Mouse (Mus musculus) embryo, embryonic 10.5 days (tissue): ENCODE data around the gene Gtdc1.
"Not testable (repeated sequence)": the region's sequence is repeated elsewhere in the genome, so short reads cannot be mapped to it uniquely, and the experiment has no call there.

Source experiments
- DNase-seq: peaks from one replicate; pipeline ENCODE4 v3.0.0-alpha.2; 2015; ENCODE audit warnings: low spot score

Gtdc1 gene

GRCm38 (mm10) chr2:44763898-44764297, 163.6 kb downstream of the Gtdc1 start:
- no peak for DNase-seq

DNA sequence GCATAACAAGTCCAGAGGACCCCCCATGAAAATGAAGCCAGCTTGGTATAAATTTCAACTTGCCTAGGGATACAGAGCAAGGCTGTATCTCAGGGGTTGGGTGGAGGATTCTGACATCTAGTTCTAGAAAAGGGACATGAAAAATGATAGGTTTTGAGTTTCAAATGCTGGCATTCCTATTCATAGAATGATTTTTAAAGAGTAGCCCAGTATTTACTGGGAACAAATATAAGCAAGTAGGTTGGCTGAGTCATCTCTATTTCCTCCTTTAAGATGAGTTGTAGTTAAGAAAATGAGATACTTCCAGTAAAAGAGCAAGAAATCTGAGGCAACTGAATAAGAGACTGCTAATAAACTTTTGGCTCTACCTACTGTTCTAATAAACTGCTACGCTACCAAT, 190.8 kb downstream of the Gtdc1 start:
- DNase-seq = no peak

GRCm38 (mm10) chr2:44721461-44721860, 206.0 kb downstream of the Gtdc1 start:
- no peak for DNase-seq

DNA sequence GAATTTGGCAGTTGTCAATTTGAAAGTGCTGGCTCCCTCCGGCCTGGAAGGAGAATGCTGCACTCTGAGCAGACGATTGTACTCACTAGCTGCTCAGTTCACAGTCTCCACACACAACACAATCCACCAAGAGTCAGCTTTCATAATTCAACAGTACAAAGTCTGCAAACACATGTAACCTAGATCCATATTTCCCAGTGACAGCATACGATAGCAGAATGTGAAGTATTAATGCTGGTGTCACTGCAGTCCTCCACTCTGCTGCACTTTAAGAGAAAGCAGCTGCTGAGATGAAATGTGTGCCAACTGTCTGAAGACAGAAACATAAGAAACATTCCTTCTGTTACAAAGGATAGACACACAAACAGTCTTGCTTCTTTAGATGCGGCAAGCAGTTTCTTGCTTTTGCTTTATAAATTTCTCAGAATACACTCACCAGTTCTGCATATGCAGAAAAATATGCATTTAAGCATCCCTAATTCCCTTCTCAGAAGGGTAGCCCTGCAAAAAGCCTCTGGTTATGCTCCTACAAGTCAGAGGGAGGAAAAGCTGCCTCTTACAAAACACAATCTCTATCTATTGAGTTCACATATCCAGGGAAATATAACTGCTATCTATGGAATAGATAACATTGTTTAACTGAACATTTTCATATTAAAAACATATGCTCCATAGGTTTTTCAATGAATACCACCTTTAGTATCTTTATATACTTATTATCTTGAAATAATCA, 221.4 kb downstream of the Gtdc1 start:
- no peak for DNase-seq

GRCm38 (mm10) chr2:44700276-44700675, 227.2 kb downstream of the Gtdc1 start:
- DNase-seq = no peak

GRCm38 (mm10) chr2:44696441-44696840, 231.0 kb downstream of the Gtdc1 start:
- DNase-seq = no peak

DNA sequence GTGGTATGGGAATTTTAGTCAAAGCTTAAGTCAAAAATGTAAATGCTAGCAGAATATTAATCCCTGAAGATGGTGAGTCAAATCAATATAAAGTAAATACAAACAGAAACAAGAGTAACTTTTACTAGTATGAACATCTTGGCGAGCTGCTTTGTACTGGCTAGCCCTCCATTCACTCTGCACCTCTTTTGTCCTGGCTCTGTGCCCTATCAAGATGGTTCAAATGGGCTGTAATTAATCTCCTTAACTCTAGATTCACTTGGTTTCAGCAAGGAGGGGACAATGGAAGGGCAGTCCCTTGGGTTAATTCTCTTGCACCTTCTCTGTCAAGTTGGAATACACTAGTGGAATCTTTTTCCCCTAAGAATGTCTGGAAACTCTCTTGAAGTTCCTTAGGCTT, 233.6 kb downstream of the Gtdc1 start:
- peak; percentile 17 for DNase-seq

- DNase-seq = no peak
Measured at GRCm38 (mm10) chr2:44664049-44664448, 263.4 kb downstream of the Gtdc1 start.

DNA sequence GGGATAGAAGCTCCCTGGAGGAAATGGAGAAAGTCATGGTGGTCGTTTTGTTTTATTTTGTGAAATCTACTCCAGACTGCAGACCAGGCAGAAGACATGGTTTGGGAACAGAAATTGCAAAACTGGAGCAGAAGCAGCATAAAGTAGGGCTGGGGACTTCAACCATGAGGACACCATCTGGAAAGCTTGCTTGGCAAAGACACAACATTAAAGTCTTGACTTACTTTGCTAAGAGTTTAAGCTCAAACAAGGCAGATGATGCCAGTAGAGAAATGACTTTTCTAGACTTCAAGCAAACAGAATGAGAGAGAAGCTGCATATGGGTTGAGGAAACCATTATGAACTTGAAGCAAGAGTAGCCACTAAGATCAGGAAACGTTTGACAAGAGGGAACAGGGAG, 267.6 kb downstream of the Gtdc1 start:
- no peak for DNase-seq

DNA sequence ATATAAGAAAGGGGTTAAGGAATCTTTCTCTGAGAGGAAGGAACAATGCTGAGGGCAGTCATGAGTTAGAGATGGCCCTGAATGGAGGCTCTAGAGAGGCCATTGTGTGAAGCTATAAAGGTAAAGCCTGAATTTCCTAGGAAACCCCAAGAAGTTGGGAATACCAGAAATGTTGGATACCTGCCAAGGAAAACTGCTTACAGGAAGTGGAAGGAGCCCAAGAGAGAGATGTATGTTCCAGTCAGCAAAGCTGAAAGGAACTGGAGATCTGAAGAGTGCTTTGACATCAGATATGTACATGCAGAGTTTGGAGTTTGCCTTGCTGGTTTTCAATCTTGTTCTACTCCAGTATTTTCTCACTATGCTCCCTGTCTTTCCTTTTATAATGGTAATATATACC, 268.4 kb downstream of the Gtdc1 start:
- DNase-seq = no peak

DNA sequence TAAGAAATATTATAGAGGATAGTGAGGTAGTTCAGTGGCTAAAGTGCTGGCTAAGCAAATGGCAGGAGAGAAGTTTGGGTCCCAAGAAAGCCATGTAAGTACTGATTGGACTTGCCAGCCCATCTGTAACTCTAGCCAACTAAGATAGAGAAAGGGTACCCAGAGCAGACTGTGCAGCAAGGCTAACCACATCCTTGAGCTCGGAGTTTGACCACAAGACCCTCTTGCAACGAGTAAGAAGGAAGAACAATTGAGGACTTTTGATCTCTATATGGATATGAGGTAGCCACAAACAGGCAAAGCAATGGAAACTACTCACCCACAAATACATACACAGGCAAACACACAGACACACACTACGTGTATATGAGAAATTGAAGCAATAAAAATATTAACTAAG, 278.9 kb downstream of the Gtdc1 start:
- no peak for DNase-seq

- no peak for DNase-seq
Measured at GRCm38 (mm10) chr2:44646398-44646797, 281.1 kb downstream of the Gtdc1 start.

DNA sequence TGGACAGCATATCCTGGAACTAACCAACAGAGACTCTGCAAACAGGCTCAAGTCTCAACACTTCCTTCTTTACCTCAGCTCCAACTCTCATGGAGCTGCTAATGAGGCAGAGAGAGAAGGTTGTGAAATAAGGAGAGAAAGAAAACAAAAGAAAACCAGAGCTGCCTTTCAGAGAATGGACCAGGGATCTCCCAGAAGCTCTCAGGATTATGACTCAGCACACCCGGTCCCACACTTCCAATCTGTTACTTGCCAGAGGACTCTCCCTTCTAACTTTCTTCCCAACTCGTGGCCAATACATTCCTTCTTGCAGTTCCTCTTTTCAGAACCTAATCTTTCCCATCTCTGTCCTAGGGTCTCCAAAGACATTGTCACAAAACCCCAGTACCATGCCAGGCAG, 288.1 kb downstream of the Gtdc1 start:
- no peak for DNase-seq

GRCm38 (mm10) chr2:44638157-44638556, 289.3 kb downstream of the Gtdc1 start:
- no peak for DNase-seq

GRCm38 (mm10) chr2:44633971-44634370, 293.5 kb downstream of the Gtdc1 start:
- DNase-seq = no peak

DNA sequence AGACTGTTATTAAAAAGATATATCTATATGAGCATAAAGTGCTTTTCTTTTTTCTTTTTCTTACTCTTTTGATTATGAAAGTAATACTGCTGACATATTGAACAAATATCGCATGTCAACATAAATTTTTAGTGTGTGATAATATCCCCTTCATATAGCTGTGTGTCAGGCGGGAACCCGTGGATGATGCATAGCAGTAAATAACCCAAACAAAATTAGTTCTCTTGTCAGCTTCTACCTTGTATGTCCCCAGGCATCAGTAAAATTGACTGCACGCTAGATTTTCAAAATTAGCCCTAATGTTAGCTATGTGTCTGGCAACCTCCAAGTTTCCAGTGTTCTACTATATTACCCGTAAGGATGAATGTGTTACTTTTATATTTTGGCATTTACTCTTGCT, 294.4 kb downstream of the Gtdc1 start:
- DNase-seq = no peak

- DNase-seq = no peak
Measured at GRCm38 (mm10) chr2:44632584-44632983, 294.9 kb downstream of the Gtdc1 start.

DNA sequence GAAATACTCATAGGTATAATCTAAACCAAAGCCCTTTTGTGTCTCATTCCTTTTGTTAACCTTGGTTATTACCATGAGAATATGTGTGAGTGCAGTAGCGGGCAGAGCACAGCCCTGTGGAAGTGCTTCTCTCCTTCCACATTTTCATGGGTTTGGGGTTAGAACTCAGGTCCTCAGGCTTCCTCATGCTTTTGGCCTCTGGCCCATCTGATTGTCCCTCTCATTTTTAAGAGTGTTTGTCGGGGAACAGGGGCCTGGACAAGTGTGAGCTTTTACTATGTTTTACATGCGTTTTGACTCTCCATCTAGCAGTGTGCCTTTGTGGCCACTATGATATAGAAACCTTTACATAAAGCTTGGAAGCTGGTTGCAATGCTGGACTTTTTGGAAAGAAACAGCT, 296.4 kb downstream of the Gtdc1 start:
- no peak for DNase-seq

DNA sequence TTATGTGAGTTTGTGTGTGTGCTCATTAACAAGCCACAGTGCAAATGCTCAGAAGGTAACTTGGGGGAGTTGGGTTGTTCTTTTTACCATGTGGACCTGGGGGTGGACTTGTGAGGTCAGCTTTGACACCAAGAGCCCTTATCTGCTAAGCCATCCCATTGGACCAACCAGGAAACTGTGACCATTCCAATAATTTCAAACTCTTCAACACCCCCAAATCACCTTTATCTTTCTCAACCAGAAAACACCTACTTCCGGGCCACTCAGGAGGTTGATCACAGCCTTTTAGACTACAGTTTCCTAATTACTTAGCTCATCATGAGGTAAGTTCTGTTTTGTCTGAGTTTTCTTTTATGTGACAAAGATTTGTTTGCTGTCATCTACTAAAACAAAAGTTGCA, 298.7 kb downstream of the Gtdc1 start:
- no peak for DNase-seq

- DNase-seq = no peak
Measured at GRCm38 (mm10) chr2:44625154-44625553, 302.3 kb downstream of the Gtdc1 start.

GRCm38 (mm10) chr2:44622471-44622870, 305.0 kb downstream of the Gtdc1 start:
- no peak for DNase-seq

- not testable (repeated sequence) for DNase-seq
Measured at GRCm38 (mm10) chr2:44599653-44600052, 327.8 kb downstream of the Gtdc1 start.

- no peak for DNase-seq
Measured at GRCm38 (mm10) chr2:44594276-44594675, 333.2 kb downstream of the Gtdc1 start.

GRCm38 (mm10) chr2:44590881-44591280, 336.6 kb downstream of the Gtdc1 start:
- DNase-seq = no peak
